Mouse (Mus musculus): ENCODE results near the gene Gnb1. TPM values are rescaled to one million over a fixed set of nuclear protein-coding genes. Genes with fewer than 3 reads are reported as not detected.
"Not testable (repeated sequence)": the region's sequence is repeated elsewhere in the genome, so short reads cannot be mapped to it uniquely, and the experiment has no call there.

Gene Gnb1
- total RNA-seq (2021): 100 to 1,000 TPM; 166 to 196 TPM

- DNase-seq (ENCODE audit: low spot score): peak; percentile 83
- intact Hi-C loops (cut with DNase I): loop anchor here (2.0 to 5.0 kb wide), 2 partner anchors 36 to 70 kb away; no protein-coding TSS in a partner anchor
These were observed at the start of gene Gnb1 for GRCm38 (mm10) chr4:155490990-155491504. Gnb1 (plus strand) TSS chr4:155491361.

DNA sequence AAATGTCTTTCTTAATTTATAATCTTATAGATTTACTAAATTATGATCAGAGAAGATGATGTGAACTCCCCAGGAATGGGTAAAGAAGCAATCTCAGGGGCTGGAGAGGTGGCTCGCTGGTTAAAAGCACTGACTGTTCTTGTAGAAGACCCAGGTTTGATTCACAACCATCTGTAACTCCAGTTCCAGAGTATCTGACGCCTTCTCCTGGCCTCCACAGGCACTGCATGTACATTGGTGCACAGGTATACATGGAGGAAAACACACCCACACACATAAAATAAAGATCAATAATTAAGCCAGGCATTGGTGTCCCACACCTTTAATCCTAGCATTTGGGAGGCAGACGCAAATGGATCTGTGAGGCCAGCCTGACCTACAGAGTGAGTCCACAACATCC, 48.4 kb upstream of the Gnb1 start:
- DNase-seq (ENCODE audit: low spot score): no peak
- intact Hi-C loops (cut with DNase I): no loop called here

GRCm38 (mm10) chr4:155451597-155451996, 39.6 kb upstream of the Gnb1 start:
- no peak for DNase-seq (ENCODE audit: low spot score)
- intact Hi-C loops (cut with DNase I): no loop called here

- intact Hi-C loops (cut with DNase I): no loop called here
- DNase-seq (ENCODE audit: low spot score): no peak
These were observed 32.6 kb upstream of the Gnb1 start for GRCm38 (mm10) chr4:155458575-155458974.

- intact Hi-C loops (cut with DNase I): no loop called here
- no peak for DNase-seq (ENCODE audit: low spot score)
These were observed 28.1 kb upstream of the Gnb1 start for GRCm38 (mm10) chr4:155463050-155463449.

GRCm38 (mm10) chr4:155463611-155464010, 27.6 kb upstream of the Gnb1 start:
- intact Hi-C loops (cut with DNase I): no loop called here
- no peak for DNase-seq (ENCODE audit: low spot score)

DNA sequence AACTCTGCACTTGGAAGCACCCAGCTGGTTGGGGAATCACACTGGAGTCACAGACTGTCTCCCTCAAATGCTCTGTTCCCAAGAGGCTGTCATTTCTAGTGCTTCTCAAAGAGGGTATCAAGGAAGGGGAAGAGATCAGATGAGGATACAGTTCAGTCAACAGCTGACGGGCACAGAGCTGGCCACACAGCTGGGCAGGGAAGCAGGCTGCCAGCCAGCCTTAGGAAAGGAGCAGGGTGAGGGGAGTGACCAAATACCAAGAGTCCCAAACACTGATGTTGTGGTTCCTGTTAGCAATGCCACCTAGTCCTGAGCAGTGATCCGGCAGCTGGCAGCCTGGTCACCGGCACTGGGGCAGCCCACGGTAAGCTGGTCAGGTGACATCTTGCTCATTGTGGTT, 27.1 kb upstream of the Gnb1 start:
- intact Hi-C loops (cut with DNase I): no loop called here

DNA sequence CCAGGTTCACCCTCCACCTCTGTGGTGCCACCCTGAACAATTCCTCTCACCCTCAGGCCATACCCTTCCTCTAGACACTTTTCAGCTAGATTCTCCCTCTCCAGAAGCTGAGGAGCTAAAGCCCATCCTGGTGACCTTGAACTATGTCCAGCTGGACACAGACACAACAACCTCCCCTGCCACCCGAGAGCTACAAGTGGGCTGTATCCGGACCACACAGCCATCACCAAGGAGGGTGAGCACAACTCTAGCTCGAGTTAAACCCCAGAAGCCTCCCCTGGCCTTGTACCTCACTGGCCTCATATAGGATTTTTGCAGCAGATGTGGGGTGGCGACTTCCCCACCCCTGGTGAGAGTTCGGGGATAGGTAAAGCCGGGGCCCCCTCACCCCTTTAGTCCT, 25.6 kb upstream of the Gnb1 start:
- no peak for DNase-seq (ENCODE audit: low spot score)
- intact Hi-C loops (cut with DNase I): no loop called here

More for the DNA sequence above, 27.1 kb upstream of the Gnb1 start:
- DNase-seq (ENCODE audit: low spot score): no peak

- intact Hi-C loops (cut with DNase I): no loop called here
- DNase-seq (ENCODE audit: low spot score): no peak
These were observed 25.1 kb upstream of the Gnb1 start for GRCm38 (mm10) chr4:155466080-155466479.

- no peak for DNase-seq (ENCODE audit: low spot score)
- intact Hi-C loops (cut with DNase I): no loop called here
These were observed 23.7 kb upstream of the Gnb1 start for GRCm38 (mm10) chr4:155467237-155468010.

DNA sequence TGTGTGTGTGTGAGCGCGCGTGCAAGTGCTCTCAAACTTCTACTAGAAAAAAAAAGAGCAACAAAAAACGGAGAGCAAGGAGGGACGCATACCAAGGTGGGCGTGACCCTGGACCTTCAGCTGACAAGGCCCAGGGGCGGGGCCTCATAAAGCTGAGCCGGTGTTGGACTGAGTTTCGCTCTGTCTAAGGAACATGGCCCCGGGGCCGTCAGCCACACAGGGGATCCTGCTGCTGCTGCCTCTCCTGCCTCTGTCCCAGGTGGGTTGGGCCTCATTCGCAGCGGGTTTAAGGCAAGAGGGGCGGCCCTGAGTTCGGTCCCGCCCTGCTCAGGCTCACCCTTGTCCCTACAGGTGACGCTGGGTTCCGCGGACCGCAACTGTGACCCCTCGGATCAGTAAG, 22.2 kb upstream of the Gnb1 start, which contains the start of gene Tmem52:
TSS of gene Tmem52 (plus strand) at position 163 of the 400 bp plus-strand sequence.
- peak; percentile 48 for DNase-seq (ENCODE audit: low spot score)
- intact Hi-C loops (cut with DNase I): no loop called here

- peak; percentile 74 for DNase-seq (ENCODE audit: low spot score)
- intact Hi-C loops (cut with DNase I): no loop called here
These were observed 21.4 kb upstream of the Gnb1 start for GRCm38 (mm10) chr4:155469590-155470262.

DNA sequence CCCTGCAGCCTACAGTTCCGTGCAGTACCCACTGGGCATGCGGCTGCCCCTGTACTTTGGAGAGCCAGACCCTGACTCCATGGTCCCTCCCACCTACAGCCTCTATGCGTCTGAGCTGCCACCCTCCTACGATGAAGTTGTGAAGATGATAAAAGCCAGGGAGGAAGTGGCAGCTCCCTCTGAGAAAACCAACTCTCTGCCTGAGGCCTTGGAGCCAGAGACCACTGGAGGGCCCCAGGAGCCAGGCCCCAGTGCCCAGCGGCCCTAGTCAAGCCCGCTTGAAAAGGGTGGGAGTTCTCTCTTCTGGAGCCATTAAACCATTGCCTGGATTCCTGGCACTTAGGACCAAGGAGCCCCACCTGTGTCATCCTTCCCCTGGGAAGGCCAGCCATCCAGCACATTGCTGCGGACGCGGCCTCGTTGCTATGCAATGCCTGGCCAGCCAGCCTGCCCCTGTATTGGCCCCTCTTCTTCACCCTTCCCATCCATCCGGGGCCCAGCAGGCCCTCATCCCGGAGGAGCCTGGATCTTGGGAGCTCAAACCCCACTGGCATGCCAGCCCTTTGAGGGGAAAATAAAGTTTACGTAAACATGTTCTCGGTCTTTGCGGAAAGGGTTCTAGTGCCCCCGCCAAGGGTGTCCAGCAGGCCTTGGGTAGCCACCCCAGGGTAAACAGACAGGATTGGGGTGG, 20.8 kb upstream of the Gnb1 start:
- DNase-seq (ENCODE audit: low spot score): no peak
- intact Hi-C loops (cut with DNase I): no loop called here

GRCm38 (mm10) chr4:155470997-155471396, 20.2 kb upstream of the Gnb1 start:
- no peak for DNase-seq (ENCODE audit: low spot score)
- intact Hi-C loops (cut with DNase I): no loop called here

DNA sequence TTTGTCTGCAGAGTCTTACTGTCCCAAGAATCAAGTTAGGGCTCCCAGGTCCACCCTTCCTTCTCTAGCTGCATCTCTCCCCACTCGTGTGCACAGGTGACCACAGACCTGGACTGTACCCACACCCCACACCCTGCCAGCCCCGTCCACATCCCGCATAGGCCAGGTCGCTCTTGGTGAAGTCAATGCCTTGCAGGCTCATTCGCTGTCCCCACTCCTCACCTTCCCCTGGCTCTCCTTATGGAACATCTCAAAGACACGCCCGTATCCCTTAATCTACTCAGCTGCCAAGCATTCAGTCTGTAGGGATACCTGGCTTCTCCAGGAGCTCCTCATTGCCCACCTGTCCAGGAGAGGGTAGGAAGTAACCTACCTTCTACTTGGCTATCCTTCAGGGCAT, 19.8 kb upstream of the Gnb1 start:
- intact Hi-C loops (cut with DNase I): no loop called here
- DNase-seq (ENCODE audit: low spot score): no peak

- no peak for DNase-seq (ENCODE audit: low spot score)
- intact Hi-C loops (cut with DNase I): no loop called here
These were observed 18.4 kb upstream of the Gnb1 start for GRCm38 (mm10) chr4:155472716-155473290.

- DNase-seq (ENCODE audit: low spot score): no peak
- intact Hi-C loops (cut with DNase I): no loop called here
These were observed 17.8 kb upstream of the Gnb1 start for GRCm38 (mm10) chr4:155473319-155473718.

GRCm38 (mm10) chr4:155473796-155474195, 17.4 kb upstream of the Gnb1 start:
- DNase-seq (ENCODE audit: low spot score); intact Hi-C loops (cut with DNase I): not testable (repeated sequence)

DNA sequence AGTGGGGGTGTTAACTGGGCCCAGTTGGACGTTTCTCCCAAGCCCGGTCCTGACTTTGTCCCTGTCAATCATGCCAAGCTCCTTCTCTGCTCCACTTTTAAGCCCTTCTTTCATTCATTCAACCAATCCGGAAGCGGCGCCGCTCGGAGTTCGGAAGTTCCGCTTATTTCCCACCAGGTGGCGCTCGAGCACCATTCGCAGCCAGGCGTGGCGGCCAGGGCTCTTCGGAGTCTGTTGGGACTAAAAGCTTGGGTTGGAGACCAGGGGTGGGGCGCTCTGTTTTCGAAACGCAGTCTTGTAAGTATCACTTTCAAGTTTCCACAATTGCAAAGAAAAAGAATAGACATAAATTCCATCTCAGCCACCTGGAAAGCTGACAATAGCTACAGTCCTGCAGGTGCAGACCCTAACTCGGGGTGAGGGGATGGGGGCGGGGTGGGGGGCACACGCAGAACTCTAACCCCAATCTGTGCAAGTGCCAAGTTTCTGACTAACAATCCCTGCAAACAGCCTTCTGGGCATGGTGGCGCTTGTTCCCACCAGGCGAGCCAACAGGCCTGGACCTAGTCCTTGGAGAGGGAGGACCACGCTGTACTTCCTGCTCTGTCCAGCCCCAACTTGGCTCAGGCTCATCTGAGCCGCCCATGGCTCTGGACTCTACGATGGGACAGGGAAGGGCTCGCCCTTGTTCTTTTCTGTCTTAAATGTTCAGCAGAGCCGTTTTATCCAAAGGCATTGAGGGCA, 9.6 kb upstream of the Gnb1 start:
- DNase-seq (ENCODE audit: low spot score): peak; percentile 66
- intact Hi-C loops (cut with DNase I): loop anchor here (1.0 to 5.0 kb wide), 3 partner anchors 87 to 226 kb away; no protein-coding TSS in a partner anchor

Measured in heart, postnatal 25 days (tissue).